Comparison of ENCODE assay signal across 8 mouse cellular contexts in the genomic region with DNA sequence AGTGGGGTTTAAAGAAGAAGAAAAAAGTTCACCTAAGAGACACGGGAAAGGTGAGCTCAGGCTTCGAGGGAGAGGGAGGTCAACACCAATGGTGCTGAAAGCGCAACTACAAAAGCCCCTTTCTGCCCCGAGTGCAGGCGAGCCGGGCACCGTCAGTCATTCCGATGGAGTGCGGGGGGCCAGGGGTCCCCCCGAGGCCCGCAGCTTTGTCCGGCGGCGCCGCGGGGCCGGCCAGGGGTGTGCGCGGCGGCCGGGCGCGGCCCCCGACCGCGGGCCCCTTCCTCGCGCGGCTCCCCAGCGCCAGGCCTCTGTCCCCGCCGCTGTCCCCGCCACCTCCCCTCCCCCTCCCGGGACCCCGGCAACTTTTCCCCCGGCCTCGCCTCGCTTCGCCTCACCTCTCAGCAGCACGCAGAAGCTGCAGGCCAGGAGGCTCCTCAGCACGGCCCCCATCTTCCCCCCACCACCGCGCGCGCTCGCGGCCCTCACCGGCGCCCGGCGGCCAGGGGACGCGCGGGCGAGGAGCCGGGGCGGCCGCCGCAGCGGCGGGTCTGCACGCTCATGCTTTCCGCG. TPM values are rescaled to one million over a fixed set of nuclear protein-coding genes. Genes with fewer than 3 reads are reported as not detected.
A peak's percentile ranks its signal among the peaks of the same experiment; 100 is the strongest.
DNase-seq lines count a peak whose midpoint lies in the region; ATAC-seq and TF ChIP-seq lines count a peak whose summit lies in the region.

No protein-coding gene starts in this region.

- peak overlapping the region; percentile 98 for H3K27ac ChIP-seq in kidney, embryonic 15.5 days
- H3K27ac ChIP-seq in MEL (ENCODE audit: control insufficient read depth, low read depth, low read length): no peak overlapping the region; the same call in 1 of the 2 replicates
- H3K27ac ChIP-seq in embryonic facial prominence, embryonic 14.5 days (replicated peaks; ENCODE audit: low read depth, low read length): peak overlapping the region; percentile 98
- H3K27ac ChIP-seq in intestine, postnatal 0 days (ENCODE audit: low read depth, low read length): peak overlapping the region; percentile 99
- peak overlapping the region; percentile 100 for H3K27ac ChIP-seq in neural tube, embryonic 13.5 days (replicated peaks)

- peaks cover 27% of the 10 kb centered on the region for H3K4me1 ChIP-seq in kidney, embryonic 15.5 days
- H3K4me1 ChIP-seq in MEL (ENCODE audit: control insufficient read depth in 1 of 2, insufficient read depth in 2 of 2, low read length in 2 of 2): peaks cover 3 to 4% of the 10 kb centered on the region in 2 experiments; a peak in 2 of 4 replicates
- peaks cover 13% of the 10 kb centered on the region for H3K4me1 ChIP-seq in embryonic facial prominence, embryonic 14.5 days (ENCODE audit: control insufficient read depth, insufficient read depth, low read length)
- peaks cover 17% of the 10 kb centered on the region for H3K4me1 ChIP-seq in intestine, postnatal 0 days (replicated peaks; ENCODE audit: control insufficient read depth, insufficient read depth, low read length)
- H3K4me1 ChIP-seq in neural tube, embryonic 13.5 days (replicated peaks): peaks cover 37% of the 10 kb centered on the region

- no peak for TF ChIP-seq POLR2A in MEL (IDR thresholded peaks at IDR 0.05; ENCODE audit: control insufficient read depth in 1 of 2, insufficient read depth in 1 of 2, low read depth in 1 of 2, low read length in 2 of 2, poor library complexity in 1 of 2)

- H3K27me3 ChIP-seq in kidney, embryonic 15.5 days: no peaks in the 10 kb centered on the region
- H3K27me3 ChIP-seq in MEL (ENCODE audit: control insufficient read depth in 1 of 2, insufficient read depth in 2 of 2, low read length in 2 of 2): peaks cover 0 to 2% of the 10 kb centered on the region in 2 experiments; a peak in 2 of 4 replicates
- no peaks in the 10 kb centered on the region for H3K27me3 ChIP-seq in embryonic facial prominence, embryonic 14.5 days (replicated peaks; ENCODE audit: control insufficient read depth, insufficient read depth, low read length)
- no peaks in the 10 kb centered on the region for H3K27me3 ChIP-seq in intestine, postnatal 0 days (replicated peaks; ENCODE audit: control insufficient read depth, insufficient read depth, low read length)
- H3K27me3 ChIP-seq in neural tube, embryonic 13.5 days: no peaks in the 10 kb centered on the region

- TF ChIP-seq RAD21 in MEL (IDR thresholded peaks at IDR 0.05; ENCODE audit: low read depth, low read length): no peak

- H3K4me2 ChIP-seq in kidney, embryonic 15.5 days: peak overlapping the region; percentile 65
- peak overlapping the region; percentile 64 for H3K4me2 ChIP-seq in embryonic facial prominence, embryonic 14.5 days (ENCODE audit: low read depth, low read length)
- H3K4me2 ChIP-seq in intestine, postnatal 0 days (replicated peaks; ENCODE audit: low read depth): peak overlapping the region; percentile 74
- H3K4me2 ChIP-seq in neural tube, embryonic 13.5 days: peak overlapping the region; percentile 87

- peak overlapping the region; percentile 98 for H3K9ac ChIP-seq in kidney, embryonic 15.5 days
- H3K9ac ChIP-seq in MEL (ENCODE audit: control insufficient read depth, low read depth, low read length, poor library complexity, severe bottlenecking): peak overlapping the region; percentile 99
- peak overlapping the region; percentile 99 for H3K9ac ChIP-seq in embryonic facial prominence, embryonic 14.5 days (ENCODE audit: low read depth, low read length)
- H3K9ac ChIP-seq in intestine, postnatal 0 days (ENCODE audit: low read depth, low read length): peak overlapping the region; percentile 98
- H3K9ac ChIP-seq in neural tube, embryonic 13.5 days: peak overlapping the region; percentile 98

- TF ChIP-seq CTCF in MEL (IDR thresholded peaks at IDR 0.05 in 2 of 3, conservative IDR thresholded peaks at IDR 0.05 in 1 of 3; ENCODE audit: control insufficient read depth in 1 of 3, insufficient read depth in 1 of 3, low read depth in 2 of 3, low read length in 3 of 3, poor library complexity in 1 of 3, severe bottlenecking in 1 of 3): no peak
- no peak for TF ChIP-seq CTCF in intestine, postnatal 0 days (IDR thresholded peaks at IDR 0.05; ENCODE audit: low read depth)

- peak; percentile 62 for ATAC-seq in kidney, embryonic 15.5 days (replicated peaks; ENCODE audit: low FRiP score)
- peak; percentile 41 for ATAC-seq in embryonic facial prominence, embryonic 14.5 days (ENCODE audit: low read depth)
- ATAC-seq in intestine, postnatal 0 days: peak; percentile 10
- ATAC-seq in neural tube, embryonic 13.5 days (ENCODE audit: low read depth): peak; percentile 76

- H3K79me2 ChIP-seq in MEL (ENCODE audit: control insufficient read depth, insufficient read depth, low read length, poor library complexity): peaks cover 48% of the 10 kb centered on the region

- H3K4me3 ChIP-seq in kidney, embryonic 15.5 days (replicated peaks): peak overlapping the region; percentile 90
- H3K4me3 ChIP-seq in MEL (ENCODE audit: control insufficient read depth in 1 of 2, insufficient read depth in 1 of 2, low read depth in 2 of 2, low read length in 2 of 2): peak overlapping the region; percentile 81 to 87
- H3K4me3 ChIP-seq in embryonic facial prominence, embryonic 14.5 days (ENCODE audit: low read depth, low read length): peak overlapping the region; percentile 91
- H3K4me3 ChIP-seq in intestine, postnatal 0 days (ENCODE audit: low read depth, low read length): peak overlapping the region; percentile 93
- H3K4me3 ChIP-seq in neural tube, embryonic 13.5 days: peak overlapping the region; percentile 96

- no peaks in the 10 kb centered on the region for H3K9me3 ChIP-seq in kidney, embryonic 15.5 days (replicated peaks)
- H3K9me3 ChIP-seq in MEL (replicated peaks; ENCODE audit: insufficient read depth, low read length): no peaks in the 10 kb centered on the region
- no peaks in the 10 kb centered on the region for H3K9me3 ChIP-seq in embryonic facial prominence, embryonic 14.5 days (ENCODE audit: control insufficient read depth, low read length)
- H3K9me3 ChIP-seq in intestine, postnatal 0 days (ENCODE audit: control insufficient read depth): no peaks in the 10 kb centered on the region
- H3K9me3 ChIP-seq in neural tube, embryonic 13.5 days: no peaks in the 10 kb centered on the region

- no peak for DNase-seq in kidney, postnatal 10 days
- no peak for DNase-seq in MEL (ENCODE audit: low read depth, low spot score)
- no peak for DNase-seq in embryonic facial prominence, embryonic 14.5 days (ENCODE audit: low spot score)
- DNase-seq in right cerebral cortex, postnatal 10 days (ENCODE audit: low spot score in 2 of 2): no peak
- DNase-seq in gastrocnemius, postnatal 25 days: no peak

- TF ChIP-seq EP300 in MEL (IDR thresholded peaks at IDR 0.05; ENCODE audit: low read depth in 1 of 2, low read length in 2 of 2): no peak

- H3K36me3 ChIP-seq in kidney, embryonic 15.5 days: no peaks in the 10 kb centered on the region
- H3K36me3 ChIP-seq in MEL (ENCODE audit: control insufficient read depth in 1 of 2, insufficient read depth in 2 of 2, low read length in 2 of 2): peaks cover 0 to 12% of the 10 kb centered on the region in 2 experiments; a peak in 2 of 4 replicates
- no peaks in the 10 kb centered on the region for H3K36me3 ChIP-seq in embryonic facial prominence, embryonic 14.5 days (ENCODE audit: control insufficient read depth, insufficient read depth, low read length)
- H3K36me3 ChIP-seq in intestine, postnatal 0 days (ENCODE audit: control insufficient read depth, insufficient read depth): no peaks in the 10 kb centered on the region
- no peaks in the 10 kb centered on the region for H3K36me3 ChIP-seq in neural tube, embryonic 13.5 days

- WGBS in kidney, embryonic 15.5 days: 0% methylated on average over 50 of the region's 64 CpGs
- 2% methylated on average over 3 of the region's 64 CpGs for WGBS in embryonic facial prominence, embryonic 14.5 days
- WGBS in intestine, postnatal 0 days: 0% methylated on average over 19 of the region's 64 CpGs
- WGBS in neural tube, embryonic 13.5 days: 1% methylated on average over 54 of the region's 64 CpGs

TF ChIP-seq in MEL, 35 proteins besides CTCF, POLR2A, EP300 and RAD21:
- TF ChIP-seq KAT2A (conservative IDR thresholded peaks at IDR 0.05; ENCODE audit: low read depth, low read length) (no peak), CHD1 (IDR thresholded peaks at IDR 0.05; ENCODE audit: low read depth, low read length) (peak; percentile 69; the same call in 1 of the 2 replicates)

RNA-seq across cellular contexts. Expression of a gene that starts 0.4 kb away (rescaled TPM):
- polyA plus RNA-seq in kidney, embryonic 15.5 days (2015; fragmentation: Nextera tagmentation; extraction: Ambion mirVana): 34.5 and 37.5 TPM in 2 replicates
- total RNA-seq in MEL (2012; rRNA removed): 13.1 and 13.4 TPM in 2 replicates
- 10 to 100 TPM; 17.2 to 25.7 TPM for polyA plus RNA-seq in MEL (2012; ENCODE audit: insufficient read depth in 1 of 2, insufficient read length in 2 of 2, low read depth in 1 of 2, low replicate concordance in 2 of 2, missing spikeins in 1 of 2)
- polyA plus RNA-seq in embryonic facial prominence, embryonic 14.5 days (2014; fragmentation: Nextera tagmentation; extraction: Ambion mirVana): 38.7 and 39.8 TPM in 2 replicates
- polyA plus RNA-seq in intestine, postnatal 0 days (2015; fragmentation: Nextera tagmentation; extraction: Ambion mirVana): 11.6 and 12.4 TPM in 2 replicates
- polyA plus RNA-seq in neural tube, embryonic 13.5 days (2015; fragmentation: Nextera tagmentation; extraction: Ambion mirVana): 20.8 and 24.5 TPM in 2 replicates
- total RNA-seq in gastrocnemius, postnatal 25 days (2021): 10 to 100 TPM; 42.9 to 46.1 TPM

Comparison
In these comparisons a context has a peak if more than half of its experiments do, and no peak if none do; other contexts are left out.
1. ATAC-seq: peak in every context shown above with its lines; median percentile 76 in neural tube, embryonic 13.5 days; 62 in kidney, embryonic 15.5 days; 41 in embryonic facial prominence, embryonic 14.5 days; 10 in intestine, postnatal 0 days.